In the genomic region with DNA sequence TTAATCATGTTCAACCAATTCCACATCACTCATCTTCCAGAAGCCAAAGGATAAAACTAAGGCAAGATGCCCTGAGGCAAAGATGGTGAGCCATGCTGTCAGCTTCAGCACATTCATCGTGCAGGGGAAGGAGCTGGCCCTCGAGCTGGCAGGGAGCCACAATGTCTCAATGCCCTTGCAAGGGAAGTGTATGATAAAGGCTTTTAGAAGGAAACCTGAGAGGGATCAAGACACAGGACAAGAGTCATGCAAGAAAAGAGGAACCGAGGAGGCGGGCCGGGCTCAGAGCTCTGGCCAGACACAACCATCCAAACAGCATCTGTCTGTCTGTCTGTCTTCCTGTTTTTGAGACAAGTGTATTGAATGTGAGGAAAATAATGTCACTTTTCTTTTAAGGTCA, we compare ENCODE assay signal across 11 mouse cellular contexts.
DNase-seq lines count a peak whose midpoint lies in the region; ATAC-seq and TF ChIP-seq lines count a peak whose summit lies in the region.
"Had no signal": no experiment of that assay in that cellular context is flagged by ENCODE, and none has a peak within 500 bp of the region (broad histone marks: within the 10 kb centered on the region; RNA-seq: fewer than 3 reads in every experiment).

No protein-coding gene starts in this region.

- H3K27me3 ChIP-seq in limb, embryonic 10.5 days (ENCODE audit: low read depth, poor library complexity, severe bottlenecking), result 0 out of 2 replicates have a peak, but pooled peaks cover 4% of the 10 kb centered on the region
- H3K27me3 ChIP-seq: limb, embryonic 12.5 days had no signal

- H3K4me3 ChIP-seq in bone marrow macrophage, adult 2 months (ENCODE audit: insufficient read depth, low read length), result peak overlapping the region; percentile 38
- H3K4me3 ChIP-seq in macrophage (ENCODE audit: inconsistent target), result no peak overlapping the region
- H3K4me3 ChIP-seq in limb, embryonic 10.5 days, result no peak overlapping the region
- H3K4me3 ChIP-seq: heart, adult 2 months; limb, embryonic 12.5 days had no signal

- DNase-seq in CD4-positive, CD25-positive, alpha-beta regulatory T cell, adult 2 months (ENCODE audit: low read depth, low spot score), result peak; percentile 4
- peak; percentile 83 for DNase-seq in layer of hippocampus, adult 9-11 months
- no peak for DNase-seq in layer of hippocampus, postnatal 36 days
- DNase-seq in limb, embryonic 10.5 days (ENCODE audit: low spot score), result no peak
- DNase-seq in frontal cortex, postnatal 36 days (ENCODE audit: low spot score in 2 of 2), result no peak
- DNase-seq: cerebellum, adult 11-12 months had no signal

- 1% methylated on average over 5 of the region's 5 CpGs for WGBS in macrophage (ENCODE audit: missing documents)
- 85% methylated on average over 5 of the region's 5 CpGs for WGBS in limb, embryonic 10.5 days

- H3K36me3 ChIP-seq in macrophage (ENCODE audit: inconsistent target), result no peaks in the 10 kb centered on the region
- H3K36me3 ChIP-seq in limb, embryonic 10.5 days, result no peaks in the 10 kb centered on the region
- H3K36me3 ChIP-seq: limb, embryonic 12.5 days had no signal

- no peak for TF ChIP-seq POLR2A in bone marrow macrophage, adult 2 months (IDR thresholded peaks at IDR 0.05; ENCODE audit: borderline replicate concordance, low read depth, low read length)

- no peak for TF ChIP-seq CTCF in bone marrow macrophage, adult 2 months (IDR thresholded peaks at IDR 0.05; ENCODE audit: low read depth, low read length)

- peaks cover 26% of the 10 kb centered on the region for H3K4me1 ChIP-seq in bone marrow macrophage, adult 2 months (ENCODE audit: control insufficient read depth, insufficient read depth, low read length)
- H3K4me1 ChIP-seq in limb, embryonic 10.5 days, result no peaks in the 10 kb centered on the region
- H3K4me1 ChIP-seq: limb, embryonic 12.5 days had no signal

- peak overlapping the region; percentile 95 for H3K27ac ChIP-seq in bone marrow macrophage, adult 2 months (ENCODE audit: insufficient read depth, low read depth, low read length)
- H3K27ac ChIP-seq in macrophage, result peak overlapping the region; percentile 56
- H3K27ac ChIP-seq in limb, embryonic 10.5 days, result no peak overlapping the region
- H3K27ac ChIP-seq: heart, adult 2 months; limb, embryonic 12.5 days had no signal

- no peak for ATAC-seq in CD4-positive, CD25-positive, alpha-beta regulatory T cell, adult 4 months

- H3K79me2 ChIP-seq in macrophage (ENCODE audit: inconsistent target), result no peaks in the 10 kb centered on the region

- H3K9me3 ChIP-seq in limb, embryonic 10.5 days (replicated peaks), result no peaks in the 10 kb centered on the region
- H3K9me3 ChIP-seq: limb, embryonic 12.5 days had no signal

Comparison
In these comparisons a context has a peak if more than half of its experiments do, and no peak if none do; other contexts are left out.
1. DNase-seq: peak in CD4-positive, CD25-positive, alpha-beta regulatory T cell, adult 2 months (single experiment) and layer of hippocampus, adult 9-11 months (single experiment); none in layer of hippocampus, postnatal 36 days (0 of 2), limb, embryonic 10.5 days (single experiment) and frontal cortex, postnatal 36 days (0 of 2).